Mouse (Mus musculus): Measurements from ENCODE around the gene Ofd1. TPM values are rescaled to one million over a fixed set of nuclear protein-coding genes. Genes with fewer than 3 reads are reported as not detected.

The Ofd1 gene
- total RNA-seq, 2 experiments from 2014 or later: 5.7 to 6.3 TPM

- no peak for DNase-seq (ENCODE audit: extremely low spot score in 1 of 2, low spot score in 2 of 2)
- intact Hi-C loops (cut with DNase I): no loop called here
These were observed 63.7 kb downstream of the Ofd1 start for GRCm38 (mm10) chrX:166376681-166377328.

DNA sequence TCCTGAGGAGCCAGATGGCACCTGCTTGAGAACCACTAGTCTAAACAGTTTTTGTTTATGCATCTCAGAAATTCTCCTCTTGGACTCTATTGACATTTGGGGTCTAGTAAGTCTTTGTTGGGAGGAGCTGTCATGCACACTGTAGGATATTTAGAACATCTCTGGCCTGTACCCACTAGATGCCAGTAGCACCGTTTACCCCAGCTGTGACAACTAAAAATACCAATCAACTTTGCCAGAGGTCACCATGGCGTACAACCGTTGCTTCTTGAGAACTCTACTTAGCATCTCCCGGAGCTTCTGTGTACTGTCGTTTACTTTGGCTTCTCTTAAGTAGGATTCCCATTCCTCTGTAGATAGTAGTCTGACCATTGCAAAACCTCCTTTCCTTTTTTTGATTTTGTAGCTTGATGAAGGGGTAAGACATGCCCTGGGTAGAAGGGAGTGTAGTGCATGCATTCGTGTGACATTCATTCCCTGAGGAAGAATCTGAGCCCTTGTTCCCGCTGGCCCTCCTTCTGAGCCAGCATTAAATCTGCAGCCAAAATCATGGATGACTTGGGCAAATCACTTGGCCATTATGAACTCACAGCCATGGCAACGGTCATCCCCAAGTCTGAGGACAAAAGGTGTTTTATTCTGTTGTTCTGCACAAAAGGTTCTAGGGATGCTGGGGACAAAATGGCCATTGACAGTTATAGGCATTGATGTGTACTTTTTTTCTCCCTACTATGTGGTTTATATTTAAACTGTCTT is 74.9 kb downstream of the Ofd1 start:
- no peak for DNase-seq (ENCODE audit: extremely low spot score in 1 of 2, low spot score in 2 of 2)
- intact Hi-C loops (cut with DNase I): no loop called here

DNA sequence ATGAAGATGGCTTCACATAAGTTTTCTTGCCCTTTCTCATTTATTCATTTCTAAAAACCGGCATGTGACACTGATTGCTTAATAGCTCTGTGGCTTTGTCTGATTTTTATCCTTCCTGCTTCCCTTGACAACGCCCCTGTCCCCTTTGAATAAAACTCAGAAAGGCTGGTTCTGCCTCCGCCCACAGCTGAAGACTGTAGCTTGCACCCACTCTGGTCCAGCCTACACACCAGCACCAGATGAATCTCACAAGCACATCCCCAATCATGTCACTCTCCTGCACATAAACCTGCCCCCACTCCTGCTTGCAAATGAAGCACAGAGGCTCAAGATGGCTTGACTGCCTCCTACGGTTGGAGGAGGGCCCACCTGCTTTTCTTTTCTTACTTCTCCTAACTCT is 80.0 kb downstream of the Ofd1 start:
- intact Hi-C loops (cut with DNase I): no loop called here
- DNase-seq (ENCODE audit: extremely low spot score in 1 of 2, low spot score in 2 of 2): peak in 1 of 2 experiments; percentile 22

GRCm38 (mm10) chrX:166359927-166360440 is 80.5 kb downstream of the Ofd1 start:
- intact Hi-C loops (cut with DNase I): no loop called here

DNA sequence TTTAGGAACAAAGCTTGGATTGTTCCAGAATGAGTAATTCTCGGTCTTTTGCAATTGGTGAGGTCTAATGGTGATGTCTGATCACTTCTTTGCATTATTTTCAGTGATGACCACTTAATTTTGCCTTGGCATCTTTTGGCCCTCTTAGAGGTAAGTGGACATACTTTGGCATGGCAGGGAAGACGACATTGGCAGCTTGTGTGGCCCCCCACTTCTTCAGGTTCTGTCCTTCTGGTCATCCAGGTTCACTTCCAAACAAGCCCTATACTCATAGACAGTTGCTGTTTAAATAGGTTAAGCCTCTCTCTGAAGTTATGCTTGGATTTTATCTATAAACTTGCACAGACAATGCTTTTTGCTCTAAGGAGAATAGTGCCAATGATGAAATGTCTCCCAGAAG is 81.5 kb downstream of the Ofd1 start:
- intact Hi-C loops (cut with DNase I): no loop called here
- no peak for DNase-seq (ENCODE audit: extremely low spot score in 1 of 2, low spot score in 2 of 2)

More at GRCm38 (mm10) chrX:166359927-166360440, 80.5 kb downstream of the Ofd1 start:
- DNase-seq (ENCODE audit: extremely low spot score in 1 of 2, low spot score in 2 of 2): no peak

DNA sequence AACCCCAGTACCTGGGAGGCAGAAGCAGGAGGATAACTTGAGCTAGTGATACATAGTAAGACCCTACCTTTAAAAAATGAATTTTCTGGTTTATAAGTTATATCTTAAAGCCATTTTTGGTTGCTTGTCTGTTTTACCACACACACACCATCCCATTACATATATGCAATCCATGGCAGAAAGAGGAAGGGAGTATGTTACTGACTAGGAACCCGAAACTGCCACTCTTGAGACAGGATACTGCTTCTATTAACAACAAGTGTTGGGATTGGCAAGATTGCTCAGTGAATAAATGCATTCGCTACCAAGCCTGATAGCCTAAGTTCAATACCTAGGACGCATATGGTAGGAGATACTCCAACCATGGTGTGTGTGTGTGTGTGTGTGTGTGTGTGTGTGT is 84.2 kb downstream of the Ofd1 start:
- intact Hi-C loops (cut with DNase I): no loop called here

DNA sequence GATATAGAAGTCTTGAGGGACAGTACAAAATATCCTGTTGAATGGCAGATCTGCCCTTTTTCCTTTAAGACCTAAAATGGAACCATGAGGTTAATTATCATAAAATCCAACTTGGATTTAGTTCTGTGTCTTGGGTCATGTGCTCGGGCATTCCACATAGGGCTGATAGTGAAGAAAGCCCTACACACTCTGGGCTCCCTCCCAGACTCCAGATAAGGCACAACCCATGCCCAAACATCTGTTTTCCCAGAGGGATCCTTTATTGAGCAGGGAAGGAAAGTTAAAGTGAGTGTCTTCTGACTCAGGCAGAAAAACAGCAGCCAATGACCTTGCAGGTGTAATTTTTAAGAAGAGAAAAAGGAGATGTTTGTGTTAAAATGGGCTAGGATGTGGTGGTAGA is 85.6 kb downstream of the Ofd1 start:
- no peak for DNase-seq (ENCODE audit: extremely low spot score in 1 of 2, low spot score in 2 of 2)
- intact Hi-C loops (cut with DNase I): no loop called here

More for the DNA sequence above, 84.2 kb downstream of the Ofd1 start:
- DNase-seq (ENCODE audit: extremely low spot score in 1 of 2, low spot score in 2 of 2): no peak

GRCm38 (mm10) chrX:166353412-166353811 is 87.1 kb downstream of the Ofd1 start:
- no peak for DNase-seq (ENCODE audit: extremely low spot score in 1 of 2, low spot score in 2 of 2)
- intact Hi-C loops (cut with DNase I): no loop called here

- DNase-seq (ENCODE audit: extremely low spot score in 1 of 2, low spot score in 2 of 2): peak; percentile 39 to 45
- intact Hi-C loops (cut with DNase I): no loop called here
These were observed 88.7 kb downstream of the Ofd1 start for GRCm38 (mm10) chrX:166351790-166352189.

DNA sequence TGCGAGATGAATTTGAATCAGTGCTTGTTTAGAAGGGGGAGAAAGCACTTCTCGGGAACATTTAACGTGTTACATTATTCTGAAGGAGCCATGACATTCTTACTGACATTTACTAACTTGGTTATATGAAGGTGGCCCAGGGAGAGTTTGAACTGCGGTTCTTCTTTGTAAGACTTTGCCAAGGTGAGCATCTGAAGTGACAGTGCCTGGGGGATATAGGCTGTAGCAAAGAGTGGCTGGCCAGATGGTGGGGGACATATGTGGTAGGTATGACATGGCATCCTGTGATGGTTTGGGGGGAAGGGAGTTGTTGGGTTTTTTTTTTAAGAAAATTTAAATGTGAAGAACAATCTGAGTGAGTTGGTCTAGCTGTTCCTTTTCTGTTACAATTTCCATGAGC is 91.9 kb downstream of the Ofd1 start:
- no peak for DNase-seq (ENCODE audit: extremely low spot score in 1 of 2, low spot score in 2 of 2)
- intact Hi-C loops (cut with DNase I): loop anchor here (5.0 kb wide), 2 partner anchors 106 to 176 kb away; partner anchors contain the start of gene Gemin8

GRCm38 (mm10) chrX:166348086-166348485 is 92.4 kb downstream of the Ofd1 start:
- no peak for DNase-seq (ENCODE audit: extremely low spot score in 1 of 2, low spot score in 2 of 2)
- intact Hi-C loops (cut with DNase I): loop anchor here (5.0 kb wide), 2 partner anchors 106 to 176 kb away; partner anchors contain the start of gene Gemin8

GRCm38 (mm10) chrX:166344228-166345015 is 96.1 kb downstream of the Ofd1 start:
- peak; percentile 60 to 61 for DNase-seq (ENCODE audit: extremely low spot score in 1 of 2, low spot score in 2 of 2)
- intact Hi-C loops (cut with DNase I): loop anchor here (5.0 kb wide), 2 partner anchors 102 to 172 kb away; partner anchors contain the start of gene Gemin8

- intact Hi-C loops (cut with DNase I): no loop called here
- no peak for DNase-seq (ENCODE audit: extremely low spot score in 1 of 2, low spot score in 2 of 2)
These were observed 98.7 kb downstream of the Ofd1 start for GRCm38 (mm10) chrX:166341795-166342194.

Other genes starting within 250 kb of the Ofd1 start
- gene Gpm6b, start 201.8 kb downstream of the Ofd1 start, total RNA-seq (2021): 100 to 1,000 TPM; 752 to 763 TPM
- gene Trappc2, start 130 bp downstream of the Ofd1 start, total RNA-seq (2021): 10 to 100 TPM; 52.4 to 53.8 TPM
- 10 to 100 TPM; 36.6 to 39.2 TPM for gene Rab9, start 39.2 kb upstream of the Ofd1 start, total RNA-seq (2021)
- 1 to 10 TPM; 1.8 to 2.0 TPM for gene Tceanc, start 77.9 kb upstream of the Ofd1 start, total RNA-seq (2021)
- 1 to 10 TPM; 3.1 to 3.5 TPM for gene Egfl6, start 145.0 kb upstream of the Ofd1 start, total RNA-seq (2021)